Mouse (Mus musculus) stomach, postnatal 0 days (tissue): ENCODE results near the gene Dido1.

Source experiments
- CTCF ChIP-seq: IDR thresholded peaks from 2 replicates; pipeline ENCODE4 v1.5.1; 2016; ENCODE audit warnings: antibody characterized with exemption, low read depth, mild to moderate bottlenecking, moderate library complexity
- EP300 ChIP-seq: optimal IDR thresholded peaks from 2 replicates; pipeline ENCODE3; 2016; ENCODE audit warnings: antibody characterized with exemption

DNA sequence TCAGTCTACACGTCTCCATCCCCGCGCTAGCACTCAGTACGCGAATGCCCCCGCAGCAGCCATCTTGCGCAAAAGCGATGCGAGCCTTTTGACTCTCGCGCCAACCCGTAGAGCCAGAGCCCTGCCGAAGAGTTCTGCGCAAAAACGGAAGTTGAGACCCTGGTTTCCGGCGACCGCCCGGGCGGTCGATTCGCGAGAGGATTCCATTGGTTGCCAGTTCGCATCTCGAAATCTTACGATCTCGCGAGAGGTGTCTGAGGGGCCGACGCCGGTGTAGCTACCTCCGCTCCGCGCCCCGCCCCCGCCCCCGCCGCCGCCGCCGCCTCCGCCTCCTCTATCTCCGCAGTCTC, at the start of gene Dido1, which contains the start of gene Gid8:
- no peak for TF ChIP-seq CTCF
- peak; percentile 79 for TF ChIP-seq EP300
